Mouse (Mus musculus): ENCODE measurements around the gene Yrdc. TPM values are rescaled to one million over a fixed set of nuclear protein-coding genes. Genes with fewer than 3 reads are reported as not detected.

The Yrdc gene
- polyA plus RNA-seq, 1 experiment: 24.9 TPM

DNA sequence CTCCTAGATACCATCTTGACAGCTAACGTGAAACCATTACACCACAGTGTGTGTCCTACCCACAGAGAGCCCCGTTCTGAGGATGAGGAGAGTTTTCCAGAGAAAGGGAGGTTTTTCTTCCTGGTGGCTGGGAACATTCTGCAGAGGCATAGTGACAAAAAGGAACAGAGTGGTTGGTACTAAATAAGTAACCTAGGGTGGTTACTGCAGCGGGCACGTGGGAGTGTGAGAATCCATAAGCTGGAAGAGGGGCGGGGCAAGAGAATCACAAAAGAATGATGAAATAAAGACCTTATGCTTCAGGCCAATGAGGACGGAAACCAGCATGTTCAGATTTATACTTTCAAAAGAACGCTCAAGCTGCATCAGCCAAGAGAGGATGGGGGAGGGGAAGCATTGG lies 38.2 kb downstream of the Yrdc start:
- no peak for TF ChIP-seq GATA1 (IDR thresholded peaks at IDR 0.05; ENCODE audit: low read length)

DNA sequence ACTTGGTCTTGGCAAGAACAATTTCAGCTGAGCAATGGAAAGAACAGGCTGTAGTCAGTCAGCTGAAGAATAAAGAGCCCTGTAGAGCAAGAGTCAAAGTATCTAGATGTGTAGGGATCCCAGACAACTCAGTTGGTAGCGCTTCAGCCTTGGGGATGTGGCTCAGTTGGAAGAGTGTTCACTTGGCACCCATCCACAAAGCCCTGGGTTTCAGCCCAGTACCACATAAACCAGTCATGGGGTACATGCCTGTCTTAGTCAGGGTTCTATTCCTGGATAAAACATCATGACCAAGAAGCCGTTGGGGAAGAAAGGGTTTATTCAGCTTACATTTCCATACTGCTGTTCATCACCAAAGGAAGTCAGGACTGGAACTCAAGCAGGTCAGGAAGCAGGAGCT lies 39.5 kb downstream of the Yrdc start:
- TF ChIP-seq GATA1 (IDR thresholded peaks at IDR 0.05; ENCODE audit: low read length): no peak

DNA sequence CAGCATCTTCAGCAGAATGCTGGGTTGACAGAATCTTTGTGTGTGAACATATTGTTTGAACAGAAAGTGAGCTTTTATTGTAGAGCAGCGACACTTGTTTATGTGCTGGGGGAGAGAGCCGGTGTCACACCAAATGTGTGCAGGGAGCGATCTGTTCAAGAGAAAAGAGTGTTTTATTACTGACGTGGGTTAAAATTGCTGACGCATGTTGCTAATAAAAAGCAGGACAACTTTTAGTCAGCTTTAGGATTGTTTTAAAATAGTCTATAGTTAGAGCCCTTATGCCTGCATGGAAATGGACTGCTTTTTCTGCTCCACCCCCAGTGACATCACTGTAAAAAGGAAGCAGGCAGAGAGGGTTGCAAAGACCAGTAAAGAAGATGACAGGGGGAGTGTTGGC lies 40.4 kb downstream of the Yrdc start:
- TF ChIP-seq GATA1 (IDR thresholded peaks at IDR 0.05; ENCODE audit: low read length): no peak

DNA sequence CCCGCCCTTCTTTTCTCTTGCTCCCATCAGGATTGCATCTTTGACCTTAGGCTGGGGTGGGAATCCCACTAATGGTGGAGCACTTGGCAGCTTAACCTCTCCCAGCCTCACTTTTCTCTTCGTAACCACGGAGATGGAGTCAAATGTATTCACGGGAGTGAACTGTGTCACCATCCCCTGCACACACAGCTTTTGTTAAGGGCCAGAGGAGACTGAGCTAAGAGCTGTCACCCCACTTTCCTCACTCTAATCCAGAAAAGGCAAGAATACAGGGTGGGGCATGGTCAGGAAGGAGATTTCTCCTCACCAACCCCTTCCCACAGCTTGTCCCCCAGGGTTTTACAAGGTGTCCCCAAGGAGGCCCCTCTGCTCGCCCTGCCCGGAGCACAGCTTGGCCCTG lies 43.3 kb downstream of the Yrdc start:
- TF ChIP-seq GATA1 (IDR thresholded peaks at IDR 0.05; ENCODE audit: low read length): no peak

DNA sequence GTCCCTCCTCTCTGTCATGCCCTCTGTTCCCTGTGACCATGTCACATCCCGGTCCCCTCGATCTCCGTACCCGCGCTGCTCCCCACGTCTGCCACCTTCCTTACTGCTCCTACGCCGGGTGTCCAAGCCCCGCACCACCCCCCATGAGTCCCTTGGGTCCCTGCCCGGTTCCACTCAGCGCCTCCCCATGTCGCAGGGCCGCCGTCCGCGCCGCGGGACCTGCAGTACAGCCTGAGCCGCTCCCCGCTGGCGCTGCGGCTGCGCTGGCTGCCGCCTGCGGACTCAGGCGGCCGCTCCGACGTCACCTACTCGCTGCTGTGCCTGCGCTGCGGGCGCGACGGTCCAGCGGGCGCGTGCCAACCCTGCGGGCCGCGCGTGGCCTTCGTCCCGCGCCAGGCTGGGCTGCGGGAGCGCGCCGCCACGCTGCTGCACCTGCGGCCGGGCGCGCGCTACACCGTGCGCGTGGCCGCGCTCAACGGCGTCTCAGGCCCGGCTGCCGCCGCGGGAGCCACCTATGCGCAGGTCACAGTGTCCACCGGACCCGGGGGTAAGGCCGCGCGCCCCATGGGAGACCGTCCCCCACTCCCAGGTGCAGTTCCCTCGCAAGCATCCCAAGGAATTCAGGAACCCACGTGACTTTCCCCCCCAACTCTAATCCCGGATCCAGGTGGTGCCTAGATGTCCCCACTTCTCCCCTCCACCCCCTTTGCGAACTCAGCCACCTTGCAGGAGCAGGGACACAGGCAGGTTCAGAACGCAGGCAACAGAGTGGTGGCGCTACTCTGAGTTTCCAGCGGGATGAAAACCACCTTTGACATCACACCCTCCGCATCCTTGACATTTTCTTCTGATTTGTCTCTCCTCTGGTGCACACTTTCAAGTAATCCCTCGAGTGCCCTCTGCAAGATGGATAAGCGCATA lies 44.3 kb downstream of the Yrdc start:
- no peak for TF ChIP-seq GATA1 (IDR thresholded peaks at IDR 0.05; ENCODE audit: low read length)

DNA sequence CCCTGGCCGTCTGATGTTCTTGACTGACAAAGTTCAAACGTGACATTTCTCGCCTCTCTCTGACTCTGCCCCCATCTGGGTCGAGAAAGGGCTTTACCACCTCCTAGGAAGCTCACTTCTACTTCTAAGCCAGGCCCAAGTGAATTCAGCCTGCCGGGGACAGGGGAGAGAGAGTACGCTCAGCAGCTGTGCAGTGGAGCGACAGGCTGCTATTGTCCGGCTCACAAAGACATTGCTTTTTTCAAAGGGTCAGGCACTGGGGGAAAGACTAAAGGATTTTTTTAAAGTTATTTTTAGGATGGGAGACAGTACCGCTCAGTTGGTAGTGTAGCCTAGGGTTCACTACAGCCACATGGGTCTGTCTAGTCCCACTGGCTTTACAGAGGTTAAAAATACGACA lies 47.9 kb downstream of the Yrdc start:
- TF ChIP-seq GATA1 (IDR thresholded peaks at IDR 0.05; ENCODE audit: low read length): no peak

DNA sequence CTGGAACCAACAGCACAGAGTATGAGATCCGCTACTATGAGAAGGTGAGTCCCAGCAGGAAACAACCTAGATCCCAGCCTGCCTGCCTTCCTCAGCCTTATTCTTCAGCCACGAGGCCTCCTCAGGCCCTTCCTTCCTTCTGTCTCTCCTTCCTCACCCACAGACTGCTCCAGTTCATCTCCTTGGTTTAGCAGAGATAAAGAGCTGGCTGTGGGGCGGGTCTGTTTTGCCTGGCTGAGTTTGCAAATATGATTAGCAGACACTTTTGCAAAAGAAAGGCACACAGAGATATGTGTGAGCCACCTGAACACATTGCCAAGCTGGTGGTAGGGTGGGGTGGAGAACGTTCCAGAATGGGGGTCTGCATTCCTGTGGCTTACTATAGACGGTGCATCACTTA lies 49.4 kb downstream of the Yrdc start:
- no peak for TF ChIP-seq GATA1 (IDR thresholded peaks at IDR 0.05; ENCODE audit: low read length)

Other genes starting within 250 kb of the Yrdc start
- gene 3100002H09Rik, start 239.9 kb upstream of the Yrdc start, polyA plus RNA-seq (2012): not detected in 2 replicates
- not detected in 2 replicates for gene Pou3f1, start 193.9 kb upstream of the Yrdc start, polyA plus RNA-seq (2012)
- gene Utp11, start 157.1 kb upstream of the Yrdc start, polyA plus RNA-seq (2012): 10.1 and 14.1 TPM in 2 replicates
- gene Fhl3, start 150.0 kb upstream of the Yrdc start, polyA plus RNA-seq (2012): 18.8 and 25.3 TPM in 2 replicates
- 56.8 and 79.8 TPM in 2 replicates for gene Sf3a3, start 135.9 kb upstream of the Yrdc start, polyA plus RNA-seq (2012)
- gene Inpp5b, start 108.8 kb upstream of the Yrdc start, polyA plus RNA-seq (2012): 40.9 and 45.9 TPM in 2 replicates
- gene Mtf1, start 48.6 kb upstream of the Yrdc start, polyA plus RNA-seq (2012): 6.9 and 7.6 TPM in 2 replicates
- 34.7 and 41.4 TPM in 2 replicates for gene 1110065P20Rik, start 517 bp downstream of the Yrdc start, polyA plus RNA-seq (2012)
- not detected in 2 replicates for gene Maneal, start 11.5 kb downstream of the Yrdc start, polyA plus RNA-seq (2012)
- not detected in 2 replicates for gene Epha10, start 30.2 kb downstream of the Yrdc start, polyA plus RNA-seq (2012)
- 3.3 and 3.7 TPM in 2 replicates for gene 9930104L06Rik, start 86.4 kb downstream of the Yrdc start, polyA plus RNA-seq (2012)
- gene Cdca8, start 88.6 kb downstream of the Yrdc start, polyA plus RNA-seq (2012): 166 and 199 TPM in 2 replicates
- gene Rspo1, start 135.8 kb downstream of the Yrdc start, polyA plus RNA-seq (2012): not detected in 2 replicates
- gene Gnl2, start 165.9 kb downstream of the Yrdc start, polyA plus RNA-seq (2012): 75.8 and 89.1 TPM in 2 replicates
- gene Dnali1, start 215.0 kb downstream of the Yrdc start, polyA plus RNA-seq (2012): not detected in 2 replicates
- 42.1 and 48.7 TPM in 2 replicates for gene Snip1, start 216.0 kb downstream of the Yrdc start, polyA plus RNA-seq (2012)
- gene Meaf6, start 234.5 kb downstream of the Yrdc start, polyA plus RNA-seq (2012): 72.3 and 115 TPM in 2 replicates

Data from G1E-ER4 (cell line).